Mouse (Mus musculus) layer of hippocampus, postnatal 25 days (tissue): ENCODE results near the gene Esrra. TPM values are rescaled to one million over a fixed set of nuclear protein-coding genes. Genes with fewer than 3 reads are reported as not detected.
"Not testable (repeated sequence)": the region's sequence is repeated elsewhere in the genome, so short reads cannot be mapped to it uniquely, and the experiment has no call there.

ENCODE experiments used
- DNase-seq, 2 experiments: peaks; one replicate each; pipeline ENCODE4 v3.0.0; 2022; ENCODE audit warnings: mixed read lengths in 2 of 2, low spot score in 1 of 2; ENCODE audit errors: extremely low spot score in 1 of 2
- total RNA-seq, 2 experiments: library from RNA; stranded (reverse); gene quantifications; 2 replicates each; pipeline ENCODE4 v1.2.3; 2021

Gene Esrra
- total RNA-seq, 2 experiments from 2014 or later, result 56.2 to 57.7 TPM

- DNase-seq, result no peak
Observed at GRCm38 (mm10) chr19:6922901-6923735, 1.5 kb upstream of the Esrra start.

DNA sequence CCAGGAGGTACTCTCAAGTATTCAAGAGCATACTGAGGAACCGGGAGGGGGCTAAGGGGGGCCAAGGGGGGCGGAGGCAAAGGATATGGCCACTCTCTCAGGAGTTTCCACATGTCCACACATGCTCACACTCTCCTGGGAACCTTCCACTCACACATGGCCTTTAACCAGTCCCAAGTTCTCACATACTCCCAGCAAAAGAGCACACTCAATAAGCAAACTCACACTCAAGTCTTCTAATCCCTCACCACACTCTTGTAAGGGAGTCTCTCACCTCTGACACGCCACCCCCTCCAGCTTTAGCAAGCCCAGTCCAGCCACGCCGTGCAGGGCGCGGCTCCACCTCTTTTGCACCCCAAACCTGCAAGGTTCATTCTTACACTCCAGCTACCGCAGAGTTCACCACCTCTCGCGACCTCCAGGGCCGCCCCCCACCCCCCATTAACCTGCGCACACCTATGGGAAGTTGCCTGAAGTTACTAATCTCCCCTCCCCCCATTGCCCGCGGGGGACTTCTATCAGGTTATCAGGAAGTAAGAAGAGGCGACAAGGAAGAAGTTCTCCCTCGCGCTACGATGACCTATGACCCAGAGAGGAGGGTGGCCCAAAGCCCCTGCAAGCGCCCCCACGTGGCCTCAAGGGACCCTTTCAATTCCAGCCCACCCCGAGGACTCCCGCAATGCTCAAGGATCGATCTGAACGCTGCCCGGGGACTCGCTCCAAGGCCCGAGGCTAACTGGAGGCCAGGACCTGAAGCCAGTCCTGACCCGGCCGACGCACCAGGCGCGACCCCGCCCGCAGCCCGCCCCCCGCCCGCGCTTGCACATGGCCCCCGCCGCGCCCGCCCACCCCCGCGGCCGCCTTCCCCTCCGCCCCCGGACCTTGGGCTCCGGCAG is 624 bp downstream of the Esrra start:
- no peak for DNase-seq

DNA sequence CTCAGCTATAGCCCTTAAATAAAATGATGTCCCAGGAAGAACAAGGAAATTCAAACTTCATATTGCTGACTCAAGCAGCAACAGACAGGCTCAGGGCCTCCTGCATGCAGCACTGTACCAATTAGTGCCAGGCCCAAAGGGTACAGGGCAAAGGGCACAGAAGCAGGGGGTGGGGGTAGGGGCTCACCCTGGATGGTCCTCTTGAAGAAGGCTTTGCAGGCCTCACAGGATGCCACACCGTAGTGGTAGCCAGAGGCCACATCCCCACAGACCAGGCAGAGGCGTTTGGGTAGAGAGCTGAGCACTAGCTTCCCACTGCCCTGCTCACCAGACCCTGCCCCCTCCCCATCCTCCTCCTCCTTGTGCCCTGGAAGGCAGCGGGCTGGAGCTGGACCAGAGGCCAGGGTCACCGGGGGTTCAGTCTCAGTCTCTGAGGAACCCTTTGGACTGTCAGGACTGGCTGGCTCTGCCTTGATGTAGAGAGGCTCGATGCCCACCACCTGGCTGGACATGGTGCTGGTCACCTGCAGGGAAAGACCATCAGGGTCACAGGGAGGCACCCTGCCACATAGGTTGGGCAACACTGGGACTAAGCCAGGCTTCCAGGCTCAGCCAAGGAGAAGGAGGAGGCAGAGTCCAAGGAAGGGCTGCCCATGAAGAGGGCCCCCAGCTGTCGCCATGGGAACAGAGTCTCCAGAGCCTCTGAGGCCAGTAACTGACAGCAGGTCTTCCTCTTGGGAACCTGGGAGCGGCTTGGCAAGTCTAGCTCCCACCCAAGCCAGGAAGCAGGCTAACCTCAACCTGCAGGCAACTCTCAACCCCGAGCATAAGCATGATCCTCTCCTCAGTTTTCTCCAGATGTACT is 1.5 kb downstream of the Esrra start:
- DNase-seq, result no peak

- DNase-seq, result no peak
Observed at GRCm38 (mm10) chr19:6919431-6919830, 2.2 kb downstream of the Esrra start.

- DNase-seq, result no peak
Observed at GRCm38 (mm10) chr19:6918321-6918720, 3.3 kb downstream of the Esrra start.

DNA sequence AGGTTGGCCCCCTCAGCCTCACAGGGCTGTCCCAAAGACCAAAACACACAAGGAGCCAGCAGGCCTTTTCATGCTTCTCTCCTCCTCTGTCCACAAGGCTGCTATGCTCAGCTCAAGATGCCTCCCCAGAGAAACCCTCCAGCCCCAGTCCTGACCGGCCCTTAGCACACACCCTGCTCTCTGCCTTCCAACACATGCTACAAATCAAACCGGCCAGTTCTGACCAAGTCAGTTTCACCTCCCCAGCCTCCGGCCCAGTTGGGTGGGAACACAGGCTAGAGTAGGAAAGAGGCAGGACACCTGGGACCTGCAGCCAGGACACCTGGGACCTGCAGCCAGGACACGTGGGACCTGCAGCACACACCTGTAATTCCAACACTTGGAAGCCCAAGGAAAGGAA is 5.1 kb downstream of the Esrra start:
- no peak for DNase-seq

DNA sequence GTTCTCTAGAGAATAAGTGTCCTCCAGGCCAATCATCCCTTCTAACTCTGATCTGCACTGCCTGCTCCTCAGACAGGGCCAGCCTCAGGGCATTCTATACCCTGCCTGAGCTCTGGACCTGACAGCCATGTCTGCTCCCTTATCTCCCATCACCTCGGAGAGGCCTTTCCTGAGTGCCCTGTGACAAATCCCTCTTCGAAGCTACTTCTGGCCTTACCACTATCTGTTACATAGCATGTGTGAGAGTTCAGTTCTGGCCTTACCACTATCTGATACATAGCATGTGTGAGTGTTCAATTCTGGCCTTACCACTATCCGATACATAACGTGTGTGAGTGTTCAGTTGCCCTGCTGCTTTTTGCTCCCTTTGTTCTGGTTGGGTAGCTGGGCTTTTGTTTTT is 6.3 kb downstream of the Esrra start:
- no peak for DNase-seq

DNA sequence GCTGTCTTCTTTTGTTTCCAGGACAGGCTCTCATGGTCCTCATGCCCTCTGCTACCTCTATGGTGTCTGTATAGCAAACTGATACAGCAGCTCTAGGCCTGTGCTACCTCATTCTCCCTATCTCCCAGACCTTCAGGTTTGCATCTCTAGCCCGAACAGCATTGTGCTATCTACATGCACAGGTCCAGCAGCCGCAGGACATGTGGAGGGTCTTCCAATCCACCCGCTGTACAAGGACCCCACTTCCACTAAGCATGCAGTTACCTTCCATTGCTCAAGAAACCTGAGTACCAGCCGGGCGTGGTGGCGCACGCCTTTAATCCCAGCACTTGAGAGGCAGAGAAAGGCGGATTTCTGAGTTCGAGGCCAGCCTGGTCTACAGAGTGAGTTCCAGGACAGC is 7.1 kb downstream of the Esrra start:
- no peak for DNase-seq

GRCm38 (mm10) chr19:6913991-6914390 is 7.6 kb downstream of the Esrra start:
- DNase-seq, result no peak

DNA sequence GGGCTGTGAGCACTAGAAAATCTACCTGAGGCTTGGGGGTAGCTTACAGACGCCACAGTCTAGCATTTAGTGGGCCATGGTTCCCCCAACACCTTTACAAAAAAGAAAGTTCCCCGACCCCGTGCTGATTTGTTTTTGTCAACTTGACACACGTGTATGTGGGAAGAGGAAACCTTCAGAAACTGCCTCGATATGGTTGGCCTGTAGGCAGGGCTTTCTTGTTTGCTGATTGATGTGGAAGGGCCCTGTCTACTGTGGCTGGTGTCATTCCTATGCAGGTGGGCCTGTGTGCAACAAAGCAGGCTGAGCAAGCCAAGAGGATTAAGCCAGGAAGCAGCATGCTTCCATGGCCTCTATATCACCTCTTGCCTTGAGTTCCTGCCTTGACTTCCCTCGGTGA is 8.6 kb downstream of the Esrra start:
- no peak for DNase-seq

- no peak for DNase-seq
Observed at GRCm38 (mm10) chr19:6912205-6912970, 9.2 kb downstream of the Esrra start.

GRCm38 (mm10) chr19:6911101-6912074 is 10.2 kb downstream of the Esrra start:
- no peak for DNase-seq

- not testable (repeated sequence) for DNase-seq
Observed at GRCm38 (mm10) chr19:6910306-6910705, 11.3 kb downstream of the Esrra start.

DNA sequence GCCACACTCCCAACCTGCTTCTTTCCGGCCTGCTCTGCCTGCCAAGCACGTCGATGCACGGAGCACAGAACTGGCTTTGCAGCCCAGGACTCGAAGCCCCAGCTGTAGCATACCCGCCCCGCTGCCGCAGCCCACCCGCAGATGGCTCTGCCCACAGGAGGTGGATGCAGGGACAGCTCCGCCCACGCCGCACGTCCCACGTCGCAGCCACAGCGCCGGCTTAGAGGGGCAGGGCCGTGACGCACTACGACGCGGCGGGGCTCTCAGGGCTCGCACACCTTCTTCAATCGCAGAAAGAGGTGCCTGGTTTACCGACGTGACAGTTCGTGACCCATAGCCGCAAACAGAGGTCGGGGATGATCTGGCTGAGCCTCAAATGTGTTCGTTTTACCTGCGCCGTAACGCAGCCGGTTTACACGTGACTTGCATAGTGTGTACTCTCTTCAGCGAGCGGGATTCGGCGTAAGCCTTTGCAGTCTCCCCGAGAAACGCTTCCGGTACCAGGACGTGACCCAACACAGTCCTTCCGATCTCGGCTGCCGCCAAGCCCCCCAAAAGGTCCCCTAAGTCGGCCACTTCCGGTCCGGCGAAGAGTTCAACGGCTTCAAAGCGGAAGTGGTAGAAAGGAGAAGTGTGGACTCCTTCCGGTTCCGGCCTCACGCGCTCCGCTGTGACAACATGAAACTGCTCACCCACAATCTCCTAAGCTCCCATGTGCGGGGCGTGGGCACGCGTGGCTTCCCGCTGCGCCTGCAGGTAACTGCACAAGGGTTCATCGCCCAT is 11.9 kb downstream of the Esrra start, which contains the start of the genes Trmt112 and Prdx5:
Gene Trmt112 (plus strand): TSS at position 192 of the 783 bp plus-strand sequence.
Gene Prdx5 (minus strand): TSS at position 600 of the 783 bp plus-strand sequence.
- peak; percentile 82 to 87 for DNase-seq

DNA sequence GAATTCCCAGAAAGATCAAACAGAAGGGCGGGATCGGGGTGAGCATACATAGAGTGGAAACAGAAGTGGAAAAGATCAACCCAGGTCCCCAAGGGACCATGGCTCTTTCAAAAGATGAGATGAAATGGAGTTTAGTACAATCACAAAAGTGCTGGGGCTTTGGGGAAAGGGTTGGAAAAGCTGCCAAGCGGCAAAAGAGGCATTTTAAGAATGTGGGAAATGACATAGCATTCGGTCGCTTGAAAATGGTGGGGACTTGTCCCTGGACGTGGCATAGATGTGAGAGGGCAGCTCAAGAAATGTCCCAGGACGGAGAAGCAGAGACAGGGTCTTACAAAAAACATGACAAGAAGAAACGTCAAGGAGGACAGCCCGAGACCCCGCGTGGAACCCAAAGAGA is 12.6 kb downstream of the Esrra start:
- DNase-seq, result no peak

- no peak for DNase-seq
Observed at GRCm38 (mm10) chr19:6907811-6908540, 13.6 kb downstream of the Esrra start.

GRCm38 (mm10) chr19:6907094-6907493 is 14.5 kb downstream of the Esrra start:
- DNase-seq, result no peak
